12 mouse cellular contexts compared by ENCODE assay signal in genomic region chr5:31151746-31152145, GRCm38 (mm10). TPM values are rescaled to one million over a fixed set of nuclear protein-coding genes. Genes with fewer than 3 reads are reported as not detected.
DNase-seq lines count a peak whose midpoint lies in the region; ATAC-seq and TF ChIP-seq lines count a peak whose summit lies in the region.
"Had no signal": no experiment of that assay in that cellular context is flagged by ENCODE, and none has a peak within 500 bp of the region (broad histone marks: within the 10 kb centered on the region; RNA-seq: fewer than 3 reads in every experiment).

No protein-coding gene starts in this region.

- whole genome bisulfite sequencing in heart, embryonic 16.5 days: 72% methylated on average over 3 of the region's 3 CpGs

- no peaks in the 10 kb centered on the region for H3K9me3 ChIP-seq in heart, embryonic 16.5 days (replicated peaks; ENCODE audit: control insufficient read depth, low read length)
- H3K9me3 ChIP-seq: embryonic facial prominence, embryonic 12.5 days had no signal

- no peak overlapping the region for H3K27ac ChIP-seq in layer of hippocampus, adult 2 months
- H3K27ac ChIP-seq in heart, embryonic 16.5 days (ENCODE audit: low read length): no peak overlapping the region
- H3K27ac ChIP-seq: embryonic facial prominence, embryonic 12.5 days had no signal

- peaks cover 13% of the 10 kb centered on the region for H3K4me1 ChIP-seq in heart, embryonic 16.5 days (ENCODE audit: control insufficient read depth, insufficient read depth, low read length)

- no peak for DNase-seq in layer of hippocampus, adult 2 months (ENCODE audit: low spot score in 2 of 2)
- no peak for DNase-seq in layer of hippocampus, postnatal 25 days (ENCODE audit: extremely low spot score in 1 of 2, low spot score in 1 of 2)
- peak; percentile 77 for DNase-seq in Muller cell, postnatal 12 days (ENCODE audit: inconsistent ontology term)
- peak; percentile 87 for DNase-seq in brain, adult 2 months (ENCODE audit: low read depth, low spot score)
- no peak for DNase-seq in retina, embryonic 14.5 days (ENCODE audit: low spot score)
- no peak for DNase-seq in embryo, embryonic 11 days
- DNase-seq in right cerebral cortex, postnatal 36 days (ENCODE audit: low spot score in 2 of 2): no peak
- DNase-seq: kidney, adult 8-10 months had no signal

- peaks cover 3% of the 10 kb centered on the region for H3K36me3 ChIP-seq in heart, embryonic 16.5 days (ENCODE audit: control insufficient read depth, insufficient read depth)

- H3K9ac ChIP-seq in heart, embryonic 16.5 days (ENCODE audit: low read length): no peak overlapping the region
- H3K9ac ChIP-seq: embryonic facial prominence, embryonic 12.5 days had no signal

- no peak overlapping the region for H3K4me2 ChIP-seq in heart, embryonic 16.5 days (ENCODE audit: low read depth, low read length)
- H3K4me2 ChIP-seq: embryonic facial prominence, embryonic 12.5 days had no signal

- ATAC-seq in heart, embryonic 16.5 days (replicated peaks; ENCODE audit: extremely low read depth, insufficient read depth, low FRiP score): 0 out of 2 replicates have a peak, but pooled peaks have one; percentile 35

- no peaks in the 10 kb centered on the region for H3K27me3 ChIP-seq in heart, embryonic 16.5 days (ENCODE audit: control insufficient read depth, insufficient read depth, low read length)
- H3K27me3 ChIP-seq: embryonic facial prominence, embryonic 12.5 days had no signal

- H3K4me3 ChIP-seq in layer of hippocampus, adult 2 months: no peak overlapping the region
- no peak overlapping the region for H3K4me3 ChIP-seq in heart, embryonic 16.5 days (ENCODE audit: low read length)
- H3K4me3 ChIP-seq: embryonic facial prominence, embryonic 12.5 days had no signal

- peak; percentile 27 for TF ChIP-seq CTCF in layer of hippocampus, adult 2 months (conservative IDR thresholded peaks at IDR 0.05)

RNA-seq across cellular contexts. Expression of gene Mpv17, which starts 2.3 kb away (rescaled TPM):
- total RNA-seq in layer of hippocampus, adult 2 months (2021): 10 to 100 TPM; 58.8 to 61.3 TPM
- 10 to 100 TPM; 55.0 to 59.0 TPM for total RNA-seq in layer of hippocampus, postnatal 25 days (2021)
- polyA plus RNA-seq in heart, embryonic 16.5 days (2015; fragmentation: Nextera tagmentation; extraction: Ambion mirVana): 87.6 and 91.5 TPM in 2 replicates

RNA-seq across cellular contexts. Expression of gene Ucn, which starts 13.1 kb away (rescaled TPM):
- total RNA-seq in layer of hippocampus, adult 2 months (2021): not detected
- total RNA-seq in layer of hippocampus, postnatal 25 days (2021): not detected
- polyA plus RNA-seq in heart, embryonic 16.5 days (2015; fragmentation: Nextera tagmentation; extraction: Ambion mirVana): not detected in 2 replicates
- total RNA-seq: gastrocnemius, postnatal 36 days had no signal
- polyA plus RNA-seq: embryonic facial prominence, embryonic 12.5 days; neural tube, embryonic 11.5 days had no signal

RNA-seq across cellular contexts. Expression of gene Gm29609, which starts 28.0 kb away (rescaled TPM):
- 1 to 10 TPM; 3.5 to 4.0 TPM for total RNA-seq in layer of hippocampus, adult 2 months (2021)
- 1 to 10 TPM; 1.6 to 2.8 TPM for total RNA-seq in layer of hippocampus, postnatal 25 days (2021)
- polyA plus RNA-seq in heart, embryonic 16.5 days (2015; fragmentation: Nextera tagmentation; extraction: Ambion mirVana): 0.63 and 1.3 TPM in 2 replicates

RNA-seq across cellular contexts. Expression of gene Gtf3c2, which starts 28.2 kb away (rescaled TPM):
- 10 to 100 TPM; 63.1 to 67.8 TPM for total RNA-seq in layer of hippocampus, adult 2 months (2021)
- total RNA-seq in layer of hippocampus, postnatal 25 days (2021): 10 to 100 TPM; 50.8 to 77.4 TPM
- polyA plus RNA-seq in heart, embryonic 16.5 days (2015; fragmentation: Nextera tagmentation; extraction: Ambion mirVana): 39.7 and 46.4 TPM in 2 replicates

RNA-seq across cellular contexts. Expression of gene Trim54, which starts 35.2 kb away (rescaled TPM):
- not detected for total RNA-seq in layer of hippocampus, adult 2 months (2021)
- total RNA-seq in layer of hippocampus, postnatal 25 days (2021): not detected
- polyA plus RNA-seq in heart, embryonic 16.5 days (2015; fragmentation: Nextera tagmentation; extraction: Ambion mirVana): 8.1 and 11.2 TPM in 2 replicates

Comparison
In these comparisons a context has a peak if more than half of its experiments do, and no peak if none do; other contexts are left out.
1. DNase-seq: peak in Muller cell, postnatal 12 days (single experiment) and brain, adult 2 months (single experiment); none in layer of hippocampus, adult 2 months (0 of 2), layer of hippocampus, postnatal 25 days (0 of 2), retina, embryonic 14.5 days (single experiment), embryo, embryonic 11 days (single experiment) and right cerebral cortex, postnatal 36 days (0 of 2).